Mouse (Mus musculus): ENCODE measurements around the gene Cdc34.
A peak's percentile ranks its signal among the peaks of the same experiment; 100 is the strongest.

Gene Cdc34

DNA sequence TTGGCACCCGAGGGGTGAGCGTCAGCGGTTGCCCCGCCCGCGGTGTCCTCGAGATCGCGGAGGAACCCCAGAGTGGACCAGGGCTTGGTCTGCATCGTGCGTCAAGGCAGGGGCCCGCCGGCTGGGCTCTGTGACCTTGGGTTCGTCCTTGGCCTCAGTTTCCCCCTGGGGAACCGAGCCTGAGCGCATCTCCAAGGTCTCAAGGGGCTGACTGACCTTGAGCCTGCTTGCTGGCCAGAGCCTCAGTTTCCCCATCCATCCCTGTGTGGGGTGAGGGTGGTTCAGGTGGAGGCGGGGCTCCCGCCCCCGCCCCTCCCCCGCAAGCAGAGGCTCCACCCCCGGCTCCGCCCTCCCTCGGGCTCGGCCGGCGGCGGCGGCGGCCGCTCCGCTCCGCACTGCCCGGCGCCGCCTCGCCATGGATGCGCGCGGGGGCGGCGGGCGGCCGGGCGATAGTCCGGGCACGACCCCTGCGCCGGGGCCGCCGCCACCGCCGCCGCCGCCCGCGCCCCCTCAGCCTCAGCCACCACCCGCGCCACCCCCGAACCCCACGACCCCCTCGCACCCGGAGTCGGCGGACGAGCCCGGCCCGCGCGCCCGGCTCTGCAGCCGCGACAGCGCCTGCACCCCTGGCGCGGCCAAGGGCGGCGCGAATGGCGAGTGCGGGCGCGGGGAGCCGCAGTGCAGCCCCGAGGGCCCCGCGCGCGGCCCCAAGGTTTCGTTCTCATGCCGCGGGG, 34.4 kb downstream of the Cdc34 start, which contains the start of gene Hcn2:
Gene Hcn2 (plus strand): TSS at position 381 of the 734 bp plus-strand sequence.
- DNase-seq (ENCODE audit: low spot score) = no peak

DNA sequence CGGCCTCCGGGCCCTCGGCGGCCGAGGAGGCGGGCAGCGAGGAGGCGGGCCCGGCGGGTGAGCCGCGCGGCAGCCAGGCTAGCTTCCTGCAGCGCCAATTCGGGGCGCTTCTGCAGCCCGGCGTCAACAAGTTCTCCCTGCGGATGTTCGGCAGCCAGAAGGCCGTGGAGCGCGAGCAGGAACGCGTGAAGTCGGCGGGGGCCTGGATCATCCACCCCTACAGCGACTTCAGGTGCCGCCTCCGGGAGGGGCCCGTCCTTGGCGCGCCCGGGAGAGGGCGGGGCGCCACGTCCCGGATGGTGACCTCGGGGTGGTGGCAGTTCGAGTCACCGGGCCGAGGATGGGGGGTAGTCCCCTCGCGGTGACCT, 35.0 kb downstream of the Cdc34 start:
- DNase-seq (ENCODE audit: low spot score) = no peak

DNA sequence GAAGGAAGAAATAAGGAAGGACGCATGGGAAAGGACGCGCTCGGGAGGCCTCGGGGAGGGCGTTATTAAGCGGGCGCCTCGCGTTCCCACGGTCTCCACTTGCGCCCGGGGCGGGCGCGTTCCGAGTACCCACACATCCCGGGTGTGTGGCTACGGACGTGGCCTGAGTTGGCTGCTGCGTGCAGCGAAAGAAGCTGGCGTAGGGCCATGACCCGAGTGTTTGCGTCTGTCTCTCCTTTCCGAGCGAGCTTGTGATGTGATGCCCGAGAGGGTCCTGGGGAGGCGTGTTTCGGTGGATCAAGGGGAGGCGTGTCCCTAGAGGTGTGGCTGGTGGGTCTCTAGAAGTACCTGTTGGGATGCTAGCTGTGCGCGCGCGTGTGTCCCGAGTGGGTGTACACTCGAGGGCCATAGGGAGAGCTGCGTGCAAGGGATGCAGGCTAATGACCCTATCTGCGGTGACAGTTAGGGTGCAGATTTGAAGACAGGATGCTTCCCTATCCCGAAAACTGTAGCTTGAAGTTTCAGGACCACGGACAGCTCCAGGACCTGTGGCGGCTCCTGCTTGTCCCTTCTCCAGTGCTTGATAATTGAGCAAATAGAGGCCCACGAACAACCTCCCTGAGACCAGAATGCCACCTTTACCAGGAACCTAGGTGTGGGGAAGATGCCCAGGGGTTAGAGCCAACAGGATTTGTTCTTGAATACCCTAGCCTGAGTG, 35.8 kb downstream of the Cdc34 start:
- DNase-seq (ENCODE audit: low spot score) = no peak

DNA sequence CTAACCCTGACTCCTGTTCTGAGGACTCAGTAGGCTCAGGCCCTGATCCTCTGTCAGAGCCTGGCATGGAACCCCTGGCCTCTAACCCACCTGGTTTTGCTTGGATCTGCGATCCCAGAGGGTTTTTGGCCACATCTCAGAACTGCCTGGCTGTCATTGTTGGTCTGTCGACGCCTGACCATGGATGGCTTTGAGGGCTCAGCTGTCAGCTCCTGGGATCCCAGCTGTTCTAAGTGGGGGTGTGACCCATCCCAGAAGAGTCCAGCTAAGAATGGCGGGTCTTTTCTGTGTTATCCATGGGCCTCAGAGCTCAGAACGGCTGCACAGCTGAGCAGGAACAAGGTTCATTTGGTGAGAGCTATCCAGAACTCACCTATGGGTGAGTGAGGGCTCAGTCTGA, 39.1 kb downstream of the Cdc34 start:
- DNase-seq (ENCODE audit: low spot score) = no peak

DNA sequence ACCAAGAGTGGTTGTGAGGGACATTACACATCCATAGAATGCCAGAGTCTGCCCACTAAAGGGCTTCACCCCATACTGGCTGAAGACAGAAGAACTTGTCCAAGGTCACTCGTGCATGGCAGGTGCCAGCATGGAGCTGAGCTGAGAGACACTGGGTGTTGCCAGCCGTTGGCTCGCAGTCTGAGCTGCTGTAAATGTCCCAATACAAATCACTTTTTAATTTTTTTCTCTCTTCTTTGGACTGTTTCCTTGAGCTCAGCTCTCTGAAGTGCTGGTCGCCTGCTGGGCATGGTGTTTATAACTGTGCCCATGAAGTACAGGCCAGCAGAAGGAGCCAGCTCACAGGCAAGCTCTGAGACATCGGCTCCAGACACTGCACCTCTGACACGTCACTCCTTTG, 41.1 kb downstream of the Cdc34 start:
- no peak for DNase-seq (ENCODE audit: low spot score)

DNA sequence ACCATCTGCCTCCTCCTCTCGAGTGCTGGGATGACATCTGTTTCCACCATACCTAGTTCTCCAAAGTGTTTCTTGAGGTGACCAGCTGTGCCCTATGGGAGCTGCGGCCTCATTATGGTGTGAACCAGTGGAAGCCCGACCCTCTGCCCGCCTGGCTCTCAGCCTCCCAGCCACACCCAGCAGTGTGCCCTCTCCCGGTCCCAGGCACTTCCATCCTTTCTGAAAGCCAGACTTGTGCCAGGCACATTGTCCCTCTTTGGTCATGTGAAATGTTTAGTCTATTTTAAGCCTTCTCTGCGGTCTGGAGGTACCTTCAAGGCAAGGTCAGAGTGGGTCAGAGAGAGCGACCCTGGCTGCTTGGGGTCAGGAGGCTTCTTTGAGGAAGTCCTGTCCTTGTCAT, 41.7 kb downstream of the Cdc34 start:
- no peak for DNase-seq (ENCODE audit: low spot score)

DNA sequence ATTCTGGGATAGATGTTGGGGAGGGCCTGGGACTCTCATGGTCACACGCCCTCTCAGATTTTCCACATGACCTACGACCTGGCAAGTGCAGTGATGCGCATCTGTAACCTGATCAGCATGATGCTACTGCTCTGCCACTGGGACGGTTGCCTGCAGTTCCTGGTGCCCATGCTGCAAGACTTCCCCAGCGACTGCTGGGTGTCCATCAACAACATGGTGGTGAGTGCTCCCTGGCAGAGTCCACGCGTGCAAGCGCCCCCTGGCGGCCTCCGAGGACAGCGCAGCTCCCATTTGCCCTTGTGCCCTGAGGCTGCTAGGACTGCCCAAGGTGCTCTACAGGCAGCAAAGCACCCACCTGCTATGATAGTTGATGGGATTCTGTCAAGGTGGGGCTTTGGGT, 44.1 kb downstream of the Cdc34 start:
- no peak for DNase-seq (ENCODE audit: low spot score)

DNA sequence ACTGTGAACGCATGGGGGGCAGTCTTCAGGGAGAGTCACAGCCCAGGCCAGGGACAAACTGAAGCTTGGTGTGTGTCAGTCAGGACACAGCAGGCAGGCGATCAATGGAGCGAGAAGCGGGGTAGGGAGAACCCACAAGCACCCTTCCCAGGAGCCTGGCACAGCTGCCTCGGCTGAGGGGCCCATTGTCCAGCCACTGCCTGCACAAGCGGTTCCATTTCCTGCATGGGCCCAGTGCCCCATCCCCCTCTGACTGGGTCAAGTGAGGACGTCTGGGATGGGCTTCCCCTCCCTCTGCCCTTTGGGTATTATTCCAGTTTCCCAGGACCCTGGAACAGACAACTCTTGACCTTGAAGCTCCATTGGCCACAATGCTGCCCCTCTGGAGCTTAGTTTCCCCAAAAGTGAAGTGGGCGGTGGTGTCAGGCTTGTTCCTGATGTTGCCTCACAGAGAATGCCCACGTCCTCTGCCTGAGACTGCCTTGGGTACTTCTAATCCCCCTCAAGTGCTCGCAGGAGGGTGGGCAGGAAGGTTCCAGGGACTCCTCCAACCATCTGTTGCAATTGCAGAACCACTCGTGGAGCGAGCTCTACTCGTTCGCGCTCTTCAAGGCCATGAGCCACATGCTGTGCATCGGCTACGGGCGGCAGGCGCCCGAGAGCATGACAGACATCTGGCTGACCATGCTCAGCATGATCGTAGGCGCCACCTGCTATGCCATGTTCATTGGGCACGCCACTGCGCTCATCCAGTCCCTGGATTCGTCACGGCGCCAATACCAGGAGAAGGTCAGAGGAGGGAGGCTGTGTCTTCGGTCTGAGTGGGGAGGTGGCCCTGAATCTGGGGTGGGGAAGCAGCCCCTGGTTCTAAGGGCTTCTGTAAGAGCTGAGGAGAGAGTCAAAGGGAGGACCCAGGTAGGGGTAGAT, 46.6 kb downstream of the Cdc34 start:
- no peak for DNase-seq (ENCODE audit: low spot score)

DNA sequence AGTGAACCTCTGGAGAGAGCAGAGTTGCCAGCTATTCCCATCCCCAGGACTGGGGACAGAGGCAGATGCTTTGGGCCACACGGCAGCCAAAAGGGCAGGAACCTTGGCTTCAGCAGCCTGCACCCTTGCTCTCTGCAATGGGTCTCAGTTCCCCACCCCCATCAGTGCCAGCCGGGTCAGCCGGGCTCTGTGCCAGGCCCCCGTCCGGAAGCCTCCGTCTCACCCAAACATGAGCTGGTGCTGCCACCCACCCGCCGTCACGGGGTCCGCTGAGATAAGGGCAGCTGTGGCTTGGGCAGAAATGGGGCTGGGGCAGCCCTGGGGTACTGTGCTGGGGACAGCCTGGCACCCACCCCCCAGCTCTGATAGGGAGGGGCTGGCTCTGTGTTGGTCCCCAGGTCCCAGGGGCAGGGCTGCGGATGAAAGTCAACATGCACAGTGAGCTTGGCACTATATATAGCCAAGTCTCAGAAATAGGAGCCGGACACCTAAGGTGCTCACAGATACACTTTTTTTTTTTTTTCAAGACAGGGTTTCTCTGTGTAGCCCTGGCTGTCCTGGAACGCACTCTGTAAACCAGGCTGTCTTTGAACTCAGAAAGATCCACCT, 47.5 kb downstream of the Cdc34 start:
- DNase-seq (ENCODE audit: low spot score) = peak; percentile 48

DNA sequence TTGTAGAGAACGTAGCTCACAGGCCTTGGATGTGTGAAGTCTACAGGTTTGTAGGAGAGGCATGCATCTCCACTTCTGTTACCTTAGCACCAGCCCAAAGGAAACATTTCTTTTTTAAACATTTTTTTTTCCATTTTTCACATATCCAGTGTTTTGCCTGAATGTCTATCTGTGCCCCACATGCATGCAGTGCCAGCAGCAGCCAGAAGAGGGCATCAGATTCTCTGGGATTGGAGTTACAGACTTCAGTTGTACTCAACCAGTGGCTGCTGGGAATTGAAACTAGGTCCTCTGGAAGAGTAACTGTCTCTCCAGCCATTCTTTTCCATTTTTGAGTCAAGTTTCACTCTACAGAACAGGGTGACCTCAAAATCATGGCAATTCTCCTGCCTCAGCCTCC, 50.5 kb downstream of the Cdc34 start:
- no peak for DNase-seq (ENCODE audit: low spot score)

DNA sequence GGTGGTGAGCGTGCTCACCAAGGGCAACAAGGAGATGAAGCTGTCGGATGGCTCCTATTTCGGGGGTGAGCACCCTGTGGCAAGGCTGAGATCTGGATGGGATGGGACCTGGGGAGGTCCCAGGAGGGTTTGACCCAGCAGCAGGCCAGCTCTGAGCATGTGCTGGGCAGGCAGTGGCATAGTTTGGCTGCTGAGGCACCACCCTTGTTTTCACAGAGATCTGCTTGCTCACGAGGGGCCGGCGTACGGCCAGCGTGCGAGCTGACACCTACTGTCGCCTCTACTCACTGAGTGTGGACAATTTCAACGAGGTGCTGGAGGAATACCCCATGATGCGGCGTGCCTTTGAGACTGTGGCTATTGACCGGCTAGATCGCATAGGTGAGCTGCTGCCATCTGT, 51.9 kb downstream of the Cdc34 start:
- no peak for DNase-seq (ENCODE audit: low spot score)

DNA sequence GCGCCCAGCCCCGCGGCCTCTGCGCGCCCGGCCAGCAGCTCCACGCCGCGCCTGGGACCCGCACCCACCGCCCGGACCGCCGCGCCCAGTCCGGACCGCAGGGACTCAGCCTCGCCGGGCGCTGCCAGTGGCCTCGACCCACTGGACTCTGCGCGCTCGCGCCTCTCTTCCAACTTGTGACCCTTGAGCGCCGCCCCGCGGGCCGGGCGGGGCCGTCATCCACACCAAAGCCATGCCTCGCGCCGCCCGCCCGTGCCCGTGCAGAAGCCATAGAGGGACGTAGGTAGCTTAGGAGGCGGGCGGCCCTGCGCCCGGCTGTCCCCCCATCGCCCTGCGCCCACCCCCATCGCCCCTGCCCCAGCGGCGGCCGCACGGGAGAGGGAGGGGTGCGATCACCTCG, 53.4 kb downstream of the Cdc34 start:
- DNase-seq (ENCODE audit: low spot score) = no peak

DNA sequence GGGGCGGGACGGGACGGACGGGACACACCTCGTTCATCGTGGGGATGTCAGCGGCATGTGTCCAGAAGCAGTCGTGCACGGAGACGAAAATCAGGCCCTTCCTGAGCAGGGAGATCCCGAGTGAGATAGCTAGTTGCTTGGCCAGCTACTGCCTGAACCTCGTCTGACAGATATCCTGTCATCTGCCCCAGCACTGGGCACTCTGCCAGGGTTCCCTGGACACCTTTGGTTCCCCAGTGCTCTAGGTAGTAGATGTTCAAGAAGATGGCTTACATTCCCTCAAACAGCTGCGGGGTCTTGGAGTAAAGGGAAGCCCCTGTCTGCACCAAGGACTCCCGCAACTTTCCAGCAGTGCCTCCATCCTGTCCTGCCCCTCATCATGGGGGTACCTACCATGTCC, 54.7 kb downstream of the Cdc34 start:
- no peak for DNase-seq (ENCODE audit: low spot score)

Data from left cerebral cortex, adult 11 months (tissue).